Mouse (Mus musculus) layer of hippocampus, postnatal 14 days (tissue): ENCODE data around the gene Mycbpap. TPM values are rescaled to one million over a fixed set of nuclear protein-coding genes. Genes with fewer than 3 reads are reported as not detected.

Experiments
- DNase-seq, 2 experiments: peaks; one replicate each; pipeline ENCODE4 v3.0.0; 2021 to 2022; ENCODE audit warnings: low spot score in 2 of 2, mixed read lengths in 1 of 2
- total RNA-seq, 2 experiments: library from RNA; stranded (reverse); gene quantifications; 2 replicates each; pipeline ENCODE4 v1.2.3; 2021

Gene Mycbpap
- total RNA-seq, 2 experiments from 2014 or later: 1.6 to 5.6 TPM

DNA sequence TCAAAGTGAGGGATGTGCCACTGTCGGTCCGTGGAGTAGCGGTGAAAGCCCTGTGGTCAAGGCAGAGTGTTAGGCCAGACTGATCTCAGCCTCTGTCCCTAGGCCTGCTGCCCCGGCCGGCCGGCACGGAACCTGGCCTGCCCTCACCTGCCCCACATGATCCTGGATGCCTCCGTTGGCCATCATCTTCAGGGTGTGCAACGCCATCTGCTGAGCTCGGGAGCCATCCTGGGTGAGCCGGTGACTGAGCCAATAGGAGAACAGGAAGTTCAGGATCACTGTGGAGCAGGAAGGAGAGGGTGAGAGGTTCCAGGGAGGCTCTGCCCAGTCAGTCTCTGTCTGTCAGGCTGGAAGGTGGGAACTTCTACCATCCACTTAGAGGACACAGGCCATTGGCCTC is 38.1 kb downstream of the Mycbpap start:
- no peak for DNase-seq

DNA sequence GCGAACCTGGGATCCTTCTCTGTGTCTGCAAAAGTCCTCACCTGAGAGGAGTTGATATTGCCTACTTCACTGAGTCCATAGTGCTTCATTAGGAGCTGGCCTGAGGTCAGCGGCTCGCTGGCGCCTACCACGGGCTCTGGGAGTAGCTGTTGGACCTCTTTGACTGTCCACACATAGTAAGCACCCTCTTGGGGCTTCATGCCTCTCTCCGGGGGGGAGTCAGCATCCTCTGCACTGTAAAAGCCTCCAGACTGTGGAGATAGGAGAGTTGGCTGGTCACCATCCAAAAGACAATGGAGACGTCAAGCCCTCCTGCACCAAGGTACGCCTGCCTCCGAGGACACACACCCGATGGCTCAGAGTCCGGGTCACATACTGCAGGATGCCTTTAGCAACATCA is 38.8 kb downstream of the Mycbpap start:
- no peak for DNase-seq

GRCm38 (mm10) chr11:94481963-94482362 is 39.6 kb downstream of the Mycbpap start:
- no peak for DNase-seq

DNA sequence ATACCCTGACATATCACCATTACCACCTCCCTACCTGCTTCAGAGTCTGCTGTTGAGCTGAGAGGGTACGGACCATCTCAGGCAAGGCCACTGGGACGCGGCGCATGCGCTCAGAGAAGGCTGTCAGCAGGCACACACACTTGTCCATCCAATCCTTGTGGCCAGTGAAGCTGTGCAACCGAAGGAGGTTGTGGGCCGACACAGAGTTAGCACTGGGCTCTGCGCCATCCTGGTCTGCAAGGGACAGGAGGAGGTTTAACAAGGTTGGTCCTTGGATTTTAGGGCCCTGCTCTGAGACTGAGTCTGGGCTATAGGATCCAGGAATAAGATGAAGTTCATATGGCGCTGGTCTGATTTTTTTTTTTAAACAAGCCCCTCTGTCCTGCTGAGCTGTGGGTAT is 41.2 kb downstream of the Mycbpap start:
- DNase-seq: no peak

- DNase-seq: no peak
These were observed 43.9 kb downstream of the Mycbpap start for GRCm38 (mm10) chr11:94477651-94478050.

GRCm38 (mm10) chr11:94475722-94476121 is 45.8 kb downstream of the Mycbpap start:
- no peak for DNase-seq

GRCm38 (mm10) chr11:94474544-94474910 is 47.0 kb downstream of the Mycbpap start:
- no peak for DNase-seq

DNA sequence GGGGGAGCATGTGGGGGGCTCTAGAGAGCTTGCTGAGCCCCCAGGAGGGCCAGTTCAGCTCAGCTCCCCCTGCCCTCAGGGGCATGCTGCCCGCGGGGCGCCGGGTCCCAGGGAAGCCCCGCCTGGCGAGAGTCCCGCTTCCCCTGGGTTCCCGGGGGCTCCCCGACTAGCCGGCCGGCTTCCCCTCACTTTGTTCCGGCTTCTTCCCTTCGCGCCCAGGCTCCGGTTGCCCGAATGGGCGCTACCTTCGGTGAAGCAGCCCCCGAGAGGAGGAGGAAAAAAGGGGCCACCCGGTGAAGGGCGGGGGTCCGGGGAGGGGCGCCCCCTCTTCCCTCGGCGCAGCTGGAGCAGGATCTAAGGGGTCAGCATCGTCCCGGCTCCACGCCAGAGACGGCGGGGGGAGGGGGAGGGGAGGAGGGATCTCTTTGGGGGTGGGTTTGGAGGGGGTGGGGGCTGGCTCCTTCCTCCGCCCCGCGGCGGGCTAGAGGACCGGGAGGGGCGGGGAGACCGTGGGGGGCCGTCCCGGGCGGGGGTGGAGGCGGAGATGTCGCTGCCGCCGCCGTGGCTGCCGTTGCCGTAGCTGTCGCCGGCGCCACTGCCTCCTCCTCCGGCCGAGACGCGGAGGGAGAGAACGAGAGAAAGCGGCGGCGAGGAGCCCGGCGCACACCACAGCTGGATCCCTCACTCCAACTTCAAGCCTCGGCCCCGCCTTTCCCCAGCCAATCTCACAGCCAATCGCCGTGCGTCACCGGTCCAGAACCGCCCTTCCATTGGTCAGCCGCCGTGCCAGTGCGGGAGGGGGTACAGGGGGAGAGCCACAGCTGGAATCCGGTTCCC is 47.6 kb downstream of the Mycbpap start, which contains the start of gene Cacna1g:
Gene Cacna1g, minus strand, starts transcription at position 492 of the 837 bp plus-strand sequence.
- peak; percentile 82 to 92 for DNase-seq

DNA sequence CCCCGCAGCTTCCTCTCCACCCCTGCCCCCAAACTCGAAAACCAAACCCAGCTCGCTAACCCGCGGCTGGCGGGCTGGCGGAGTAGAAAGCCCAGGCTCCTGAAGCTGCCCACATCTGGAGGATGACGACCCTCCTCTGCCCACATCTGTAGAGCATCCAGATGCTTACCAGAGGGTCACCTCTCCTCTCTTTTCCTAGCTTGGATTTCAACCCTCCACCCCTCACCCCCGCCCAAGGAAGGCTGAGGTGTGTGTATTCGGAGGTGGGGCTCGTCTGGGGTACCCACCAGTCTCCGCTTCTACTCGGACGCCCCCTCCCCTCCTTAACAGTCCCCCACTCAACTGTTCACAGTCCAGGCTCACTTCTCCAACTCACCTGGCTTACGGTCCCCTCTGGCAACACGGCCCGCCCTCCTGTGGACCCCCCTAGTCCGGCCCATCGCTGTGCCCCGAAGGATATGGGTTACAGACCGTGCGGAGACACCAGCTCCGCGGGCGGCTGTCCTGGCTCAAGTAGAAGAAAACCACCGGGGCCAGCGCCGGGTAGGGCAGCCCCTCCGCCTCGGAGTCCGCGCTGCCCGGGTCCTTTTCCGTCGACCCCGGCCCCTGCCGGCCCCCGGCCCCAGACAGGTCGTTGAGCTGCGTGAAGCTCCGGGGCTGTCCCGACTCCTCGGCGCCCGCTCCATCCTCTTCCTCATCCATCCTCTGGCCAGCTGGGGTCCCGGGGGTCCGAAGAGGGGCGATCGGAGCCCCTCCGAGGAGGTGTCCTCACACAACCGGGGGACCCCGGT is 48.4 kb downstream of the Mycbpap start:
- no peak for DNase-seq

- no peak for DNase-seq
These were observed 49.0 kb downstream of the Mycbpap start for GRCm38 (mm10) chr11:94472585-94472915.

DNA sequence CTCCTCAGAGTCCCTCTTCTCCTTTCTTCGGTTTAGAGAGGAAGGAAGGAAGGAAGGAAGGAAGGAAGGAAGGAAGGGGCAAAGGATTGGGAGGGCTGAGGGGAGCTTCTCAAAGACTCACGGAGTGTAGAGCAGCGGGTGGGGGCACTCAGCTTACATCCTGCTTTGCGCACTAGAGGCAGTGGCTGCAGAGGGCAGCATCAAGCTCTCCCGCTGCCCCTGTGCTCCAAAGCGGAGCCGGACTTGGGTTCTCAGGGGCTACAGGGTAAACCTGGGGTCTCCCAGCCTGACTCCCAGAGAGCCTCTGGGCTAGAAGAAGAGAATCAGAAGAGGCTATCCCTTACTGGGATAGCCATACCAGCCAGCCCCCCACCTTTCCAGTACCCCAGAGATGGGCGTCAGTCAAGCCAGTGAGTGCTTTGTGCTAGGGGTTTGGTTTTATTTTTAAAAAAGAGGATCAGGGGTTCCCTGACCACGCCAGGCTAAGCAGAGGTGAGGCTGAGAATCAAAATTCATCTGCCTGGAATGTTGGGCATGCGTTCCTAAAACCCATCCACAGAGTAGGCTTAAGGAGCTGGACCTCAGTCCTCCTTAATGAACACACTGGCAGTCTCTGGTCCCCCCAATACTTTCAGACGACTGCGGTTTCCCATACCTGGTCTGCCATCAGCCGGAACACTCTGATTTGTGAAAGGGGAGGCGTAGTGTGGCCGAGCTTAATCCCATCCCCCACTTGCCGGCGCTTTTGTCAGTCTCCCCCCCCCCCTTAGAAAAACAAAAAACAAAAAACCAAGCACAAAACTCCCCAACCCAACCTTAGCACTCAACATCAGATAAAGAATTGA is 49.6 kb downstream of the Mycbpap start:
- no peak for DNase-seq

- DNase-seq: no peak
These were observed 51.2 kb downstream of the Mycbpap start for GRCm38 (mm10) chr11:94470391-94470790.

DNA sequence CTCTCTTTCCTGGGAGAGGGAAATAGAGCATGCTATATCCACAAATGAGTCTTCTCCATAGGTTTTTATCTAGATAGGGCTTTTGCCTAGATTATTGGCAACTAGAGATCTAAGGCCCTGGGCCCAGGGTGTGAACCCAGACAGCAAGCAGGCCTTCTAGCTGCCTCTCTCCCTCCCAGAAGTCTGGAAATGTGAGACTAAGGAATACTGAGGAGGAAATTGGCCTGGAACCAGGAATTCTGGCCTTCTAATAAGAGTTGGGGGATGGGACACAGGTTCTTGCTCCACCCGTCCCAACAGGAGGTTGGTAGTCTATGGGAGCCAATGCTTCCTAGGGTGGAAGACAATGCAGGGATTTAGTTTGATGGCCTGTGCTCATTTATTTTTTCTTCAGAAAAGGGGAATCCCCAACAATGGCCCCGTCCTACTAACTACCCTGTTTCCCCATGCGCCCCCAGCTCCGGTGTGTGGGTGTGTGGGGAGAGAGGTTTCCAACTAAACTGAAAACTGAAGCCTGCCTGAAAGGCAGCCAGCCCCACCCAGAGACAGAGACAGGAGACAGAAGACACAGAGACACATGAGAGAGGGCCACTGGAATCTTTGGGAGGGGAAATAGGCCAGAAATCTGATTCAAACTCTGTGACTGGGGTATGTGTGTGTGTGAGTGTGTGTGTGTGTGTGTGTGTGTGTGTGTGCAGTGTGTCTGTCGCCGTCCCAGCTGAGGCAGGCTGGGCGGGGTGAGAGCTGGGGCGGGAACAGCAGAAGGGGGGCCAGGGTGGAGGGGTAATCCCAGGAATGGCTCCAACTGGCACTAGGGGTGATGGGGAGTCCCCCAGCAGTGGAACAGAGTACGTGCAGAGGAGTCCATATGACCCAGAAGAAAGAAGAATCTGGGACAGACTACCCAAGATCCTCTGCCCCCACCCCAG is 52.1 kb downstream of the Mycbpap start:
- DNase-seq: no peak

GRCm38 (mm10) chr11:94468582-94469064 is 52.9 kb downstream of the Mycbpap start:
- DNase-seq: peak; percentile 75 to 83

- no peak for DNase-seq
These were observed 55.1 kb downstream of the Mycbpap start for GRCm38 (mm10) chr11:94466333-94466855.

GRCm38 (mm10) chr11:94464170-94464569 is 57.4 kb downstream of the Mycbpap start:
- no peak for DNase-seq

DNA sequence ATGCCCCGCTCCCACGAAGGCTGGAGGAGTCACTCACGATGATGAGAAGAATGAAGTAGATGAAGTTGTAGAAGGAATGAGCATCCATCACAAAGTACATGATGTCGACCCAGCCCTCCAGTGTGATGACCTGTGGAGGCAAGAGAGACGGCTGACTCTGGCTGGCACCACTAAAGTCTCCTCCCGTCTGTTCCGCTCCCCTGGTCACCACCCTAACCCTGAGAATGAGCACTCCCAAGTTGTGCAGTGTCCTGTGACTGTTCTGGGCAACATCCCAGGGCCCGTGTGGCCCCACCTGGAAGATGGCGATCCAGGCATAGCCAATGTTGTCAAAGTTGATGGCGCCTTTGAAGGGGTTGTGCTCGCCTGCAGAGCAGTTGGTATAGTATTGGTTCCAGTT is 59.7 kb downstream of the Mycbpap start:
- DNase-seq: no peak

- DNase-seq: no peak
These were observed 64.5 kb downstream of the Mycbpap start for GRCm38 (mm10) chr11:94457001-94457400.

- no peak for DNase-seq
These were observed 65.2 kb downstream of the Mycbpap start for GRCm38 (mm10) chr11:94456347-94456746.
